Mouse (Mus musculus): Measurements from ENCODE around the gene Rnf144a.

Gene Rnf144a

GRCm38 (mm10) chr12:26311548-26311947 lies 103.5 kb downstream of the Rnf144a start:
- DNase-seq: peak in 1 of 2 experiments; percentile 67

GRCm38 (mm10) chr12:26310247-26310646 lies 104.8 kb downstream of the Rnf144a start:
- DNase-seq: no peak

- DNase-seq: no peak
Observed at GRCm38 (mm10) chr12:26302886-26303285, 112.2 kb downstream of the Rnf144a start.

- no peak for DNase-seq
Observed at GRCm38 (mm10) chr12:26299515-26300090, 115.5 kb downstream of the Rnf144a start.

- DNase-seq: peak in 1 of 2 experiments; percentile 22
Observed at GRCm38 (mm10) chr12:26295995-26296394, 119.1 kb downstream of the Rnf144a start.

- no peak for DNase-seq
Observed at GRCm38 (mm10) chr12:26289200-26289599, 125.9 kb downstream of the Rnf144a start.

GRCm38 (mm10) chr12:26288347-26288746 lies 126.7 kb downstream of the Rnf144a start:
- no peak for DNase-seq

GRCm38 (mm10) chr12:26285939-26286338 lies 129.1 kb downstream of the Rnf144a start:
- DNase-seq: no peak

GRCm38 (mm10) chr12:26285460-26285859 lies 129.6 kb downstream of the Rnf144a start:
- DNase-seq: no peak

- peak; percentile 7 to 41 for DNase-seq
Observed at GRCm38 (mm10) chr12:26280719-26281480, 134.2 kb downstream of the Rnf144a start.

GRCm38 (mm10) chr12:26277002-26277669 lies 137.9 kb downstream of the Rnf144a start:
- DNase-seq: peak in 1 of 2 experiments; percentile 70

- no peak for DNase-seq
Observed at GRCm38 (mm10) chr12:26276556-26276955, 138.5 kb downstream of the Rnf144a start.
